Mouse (Mus musculus) left cerebral cortex, postnatal 4 days (tissue): ENCODE data around the gene Tap1. TPM values are rescaled to one million over a fixed set of nuclear protein-coding genes. Genes with fewer than 3 reads are reported as not detected.
A peak's percentile ranks its signal among the peaks of the same experiment; 100 is the strongest.
"Not testable (repeated sequence)": the region's sequence is repeated elsewhere in the genome, so short reads cannot be mapped to it uniquely, and the experiment has no call there.

ENCODE experiments used
- DNase-seq: peaks from one replicate; pipeline ENCODE4 v3.0.0-alpha.2; 2022
- intact Hi-C: fragments of 180-260 bp; cut with DNase I; formaldehyde crosslinking; loops from one replicate; pipeline ENCODE4 v1.15.1; 2025
- total RNA-seq, 2 experiments: library from RNA; stranded (reverse); gene quantifications; 2 replicates each; pipeline ENCODE4 v1.2.3; 2021

Gene Tap1
- total RNA-seq = 1 to 10 TPM; 2.2 to 3.6 TPM

- intact Hi-C loops = no loop called here
- DNase-seq = peak; percentile 97
Measured at GRCm38 (mm10) chr17:34187261-34187916, at the start of gene Tap1, which contains the start of gene Psmb9. Tap1 (plus strand) TSS chr17:34187553. Psmb9 (minus strand) TSS chr17:34187764.

DNA sequence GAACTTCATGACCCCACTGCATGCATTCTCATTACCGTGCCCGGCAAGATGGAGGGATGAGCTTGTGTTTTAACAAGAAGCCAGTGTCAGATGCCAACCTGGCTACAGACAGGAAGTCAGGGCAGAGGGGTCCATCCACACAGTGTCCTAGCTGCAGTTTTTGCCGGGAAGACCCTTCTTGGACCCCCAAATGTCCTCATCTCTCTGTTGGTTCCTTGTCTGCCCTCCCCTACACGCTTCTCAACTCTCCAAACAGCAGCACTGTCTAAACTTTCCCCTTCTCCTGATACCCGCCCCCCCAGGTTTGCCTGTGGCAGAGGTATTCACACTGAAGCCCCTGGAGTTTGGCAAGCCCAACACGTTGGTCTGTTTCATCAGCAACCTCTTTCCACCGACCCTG, 49.8 kb upstream of the Tap1 start:
- intact Hi-C loops = no loop called here
- no peak for DNase-seq

GRCm38 (mm10) chr17:34138655-34139054, 48.7 kb upstream of the Tap1 start:
- DNase-seq = no peak
- intact Hi-C loops = no loop called here

DNA sequence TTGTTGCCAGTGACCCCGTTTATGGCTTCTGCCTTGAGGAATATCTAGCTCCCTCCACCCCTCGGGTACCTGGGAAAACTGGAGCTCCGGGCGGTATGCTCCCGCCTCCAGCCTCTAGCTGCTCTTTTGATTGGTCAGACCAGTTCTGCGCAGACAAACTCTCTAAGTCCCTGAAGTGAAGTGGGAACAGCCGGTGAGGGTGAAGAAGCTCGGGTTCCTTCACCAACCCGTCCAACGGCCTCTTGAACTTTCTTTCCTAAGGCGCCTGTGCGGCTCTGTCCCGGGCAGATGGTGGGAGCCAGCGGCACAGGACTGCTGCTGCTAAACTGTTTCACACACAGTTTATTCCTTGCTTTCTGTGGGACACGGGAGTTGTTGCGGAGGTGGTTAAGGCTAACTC, 47.9 kb upstream of the Tap1 start:
- intact Hi-C loops = no loop called here
- DNase-seq = no peak

- DNase-seq = no peak
- intact Hi-C loops = no loop called here
Measured at GRCm38 (mm10) chr17:34140240-34140639, 47.1 kb upstream of the Tap1 start.

GRCm38 (mm10) chr17:34141448-34141847, 45.9 kb upstream of the Tap1 start:
- DNase-seq = no peak

DNA sequence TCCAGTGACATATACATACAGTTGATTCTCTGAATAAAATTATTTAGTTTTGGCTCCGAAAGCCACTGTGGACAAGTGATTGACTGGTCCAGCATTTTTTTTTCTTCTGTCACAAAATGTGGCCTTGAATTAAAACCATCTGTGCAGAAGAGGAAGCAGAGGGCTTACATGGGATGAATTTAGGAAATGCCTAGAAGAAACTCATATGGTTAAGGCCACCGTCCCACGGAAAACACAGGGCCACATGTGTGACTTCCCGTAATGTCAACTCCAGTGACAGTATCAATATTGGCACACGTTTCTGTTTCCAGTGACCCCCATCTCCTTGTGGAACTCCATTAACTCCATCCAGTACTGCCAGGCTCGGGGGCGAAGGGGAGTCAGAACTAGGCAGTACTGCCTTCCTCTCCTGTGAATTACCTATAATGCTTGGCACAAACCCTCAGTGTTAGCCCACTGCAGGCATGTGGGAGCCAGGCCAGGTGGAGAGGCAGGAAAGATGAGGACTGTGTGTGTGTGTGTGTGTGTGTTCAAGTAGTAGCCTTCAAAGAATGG, 44.8 kb upstream of the Tap1 start:
- intact Hi-C loops = no loop called here
- DNase-seq = no peak

More at GRCm38 (mm10) chr17:34141448-34141847, 45.9 kb upstream of the Tap1 start:
- intact Hi-C loops = no loop called here

DNA sequence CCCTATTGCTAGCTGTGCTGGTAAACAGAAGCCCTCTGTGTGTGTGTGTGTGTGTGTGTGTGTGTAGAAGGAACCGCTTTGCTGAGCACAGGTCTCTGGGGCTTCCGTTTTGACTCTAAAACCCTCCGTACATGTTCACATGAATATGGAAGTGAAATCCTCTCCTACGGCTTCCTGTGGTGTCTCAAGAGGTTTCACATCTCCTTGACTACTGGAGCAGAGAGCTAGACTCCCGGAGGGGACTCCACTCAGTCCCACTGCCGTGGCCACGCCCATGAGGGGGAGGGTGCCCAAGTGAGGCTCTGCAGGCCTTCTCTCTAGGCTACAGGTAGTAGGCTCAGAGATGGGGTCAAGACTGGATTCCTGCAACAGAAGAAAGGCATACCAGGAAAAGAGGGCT, 44.3 kb upstream of the Tap1 start, which contains the start of gene H2-DMb2:
TSS of gene H2-DMb2 (plus strand) at position 275 of the 400 bp plus-strand sequence.
- no peak for DNase-seq
- intact Hi-C loops = no loop called here

GRCm38 (mm10) chr17:34143461-34143860, 43.9 kb upstream of the Tap1 start:
- no peak for DNase-seq
- intact Hi-C loops = no loop called here

- intact Hi-C loops, DNase-seq: not testable (repeated sequence)
Measured at GRCm38 (mm10) chr17:34144221-34144620, 43.1 kb upstream of the Tap1 start.

DNA sequence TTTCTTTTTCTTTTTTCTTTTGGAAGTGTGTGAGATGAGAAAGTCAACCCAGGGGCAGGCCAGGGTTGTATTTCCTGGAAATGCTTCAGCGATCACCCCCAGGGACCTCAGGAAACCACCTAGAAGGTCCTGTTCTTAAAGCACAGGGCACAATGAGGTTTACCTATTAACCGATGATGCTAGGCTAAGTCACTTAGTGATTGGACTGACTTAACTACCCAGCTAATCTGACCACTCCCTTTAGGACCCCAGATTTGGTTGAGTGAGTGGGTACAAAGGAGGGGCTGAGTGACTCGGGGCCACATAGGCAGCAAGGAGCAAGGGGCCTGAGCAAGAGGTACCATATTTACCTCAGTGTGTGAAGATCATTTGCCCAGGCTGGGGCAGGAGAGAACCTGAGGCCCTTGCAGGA, 42.4 kb upstream of the Tap1 start:
- DNase-seq = no peak
- intact Hi-C loops = no loop called here

DNA sequence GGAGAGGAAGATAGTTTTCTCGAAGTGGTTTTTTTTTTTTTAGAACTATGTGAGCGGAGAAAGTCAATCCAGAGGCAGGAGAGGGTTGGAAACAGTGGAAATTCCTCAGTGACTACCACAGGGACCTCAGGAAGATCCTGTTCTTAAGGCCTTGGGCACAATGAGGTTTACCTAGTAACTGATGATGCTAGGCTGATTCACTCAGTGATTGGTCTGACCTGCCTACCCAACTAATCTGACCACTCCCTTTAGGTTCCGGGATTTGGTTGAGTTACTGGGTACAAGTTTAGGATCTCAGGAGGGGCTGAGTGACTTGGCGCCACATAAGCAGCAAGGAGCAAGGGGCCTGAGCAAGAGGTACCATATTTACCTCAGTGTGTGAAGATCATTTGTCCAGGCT, 34.4 kb upstream of the Tap1 start, which contains the start of gene H2-DMb1:
TSS of gene H2-DMb1 (plus strand) at position 150 of the 400 bp plus-strand sequence.
- no peak for DNase-seq
- intact Hi-C loops = no loop called here

GRCm38 (mm10) chr17:34155534-34155933, 31.8 kb upstream of the Tap1 start:
- intact Hi-C loops = no loop called here
- no peak for DNase-seq

DNA sequence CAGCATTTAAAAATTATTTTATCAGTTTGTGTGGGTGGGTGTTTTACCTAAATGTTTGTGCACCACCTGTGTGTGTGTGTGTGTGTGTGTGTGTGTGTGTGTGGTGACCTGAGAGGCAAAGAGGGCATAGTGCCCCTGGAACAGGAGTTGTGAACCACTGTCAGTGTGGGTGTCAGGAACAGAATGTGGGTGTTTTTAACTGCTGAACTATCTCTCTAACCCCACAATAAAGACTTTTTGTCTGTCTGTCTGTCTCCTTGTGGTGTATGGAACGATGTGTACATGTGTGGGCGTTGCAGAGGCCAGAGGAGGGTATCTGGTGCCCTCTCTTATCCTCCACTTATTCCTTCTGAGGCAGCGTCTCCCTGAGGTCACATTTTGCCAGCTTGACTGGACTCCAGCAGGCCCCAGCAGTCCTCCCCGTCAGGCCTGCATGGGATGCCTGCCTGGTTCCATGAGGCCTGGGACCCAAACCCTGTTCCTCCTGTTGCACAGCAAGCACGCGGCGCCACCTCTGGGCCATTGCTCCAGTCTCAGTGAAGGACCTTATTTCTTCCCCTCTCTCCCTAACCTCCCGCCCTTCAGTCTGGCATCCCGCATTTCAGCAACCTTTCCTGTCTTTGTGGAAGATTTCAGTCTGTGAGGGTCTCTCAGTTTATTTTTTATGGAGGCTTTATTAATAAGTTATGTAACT, 23.0 kb upstream of the Tap1 start:
- DNase-seq = no peak
- intact Hi-C loops = loop anchor here (10.0 kb wide), 1 partner anchor 60 kb away; no protein-coding TSS in a partner anchor

DNA sequence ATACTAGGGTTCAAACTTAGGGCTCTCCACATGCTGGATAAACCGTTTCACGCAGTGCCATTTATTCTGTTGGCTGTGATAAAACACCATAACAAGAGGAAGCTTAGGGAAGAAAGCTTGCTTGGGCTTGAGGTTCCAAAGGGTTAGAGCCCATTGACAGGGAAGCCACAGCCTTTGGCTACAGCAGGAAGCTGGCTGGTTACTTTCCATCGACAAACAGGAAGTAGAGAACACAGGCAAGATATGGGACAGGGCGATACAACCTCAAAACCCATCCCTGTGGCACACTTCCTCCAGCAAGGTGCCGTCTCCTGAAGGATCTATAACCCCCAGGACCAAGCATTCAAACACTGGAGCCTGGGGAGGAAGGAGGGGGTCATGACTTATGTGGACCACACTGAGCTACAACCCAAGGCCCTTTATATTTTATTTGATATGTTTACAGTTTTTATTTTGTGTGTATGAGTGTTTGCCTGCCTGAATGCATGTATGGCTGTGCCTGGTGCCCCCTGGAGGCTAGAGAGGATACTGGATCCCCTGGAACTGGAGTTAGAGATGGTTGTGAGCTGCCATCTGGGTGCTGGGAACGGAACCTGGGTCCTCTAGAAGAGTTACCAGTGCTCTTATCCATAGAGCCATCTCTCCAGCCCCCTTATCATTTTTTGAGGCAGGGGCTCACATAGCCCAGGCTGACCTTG, 22.2 kb upstream of the Tap1 start:
- DNase-seq = no peak
- intact Hi-C loops = loop anchor here (5.0 to 10.0 kb wide), 2 partner anchors 60 to 88 kb away; no protein-coding TSS in a partner anchor

- peak; percentile 41 for DNase-seq
- intact Hi-C loops = loop anchor here (5.0 to 10.0 kb wide), 2 partner anchors 64 to 92 kb away; no protein-coding TSS in a partner anchor
Measured at GRCm38 (mm10) chr17:34169279-34169678, 18.1 kb upstream of the Tap1 start.

GRCm38 (mm10) chr17:34170487-34170876, 16.9 kb upstream of the Tap1 start:
- no peak for DNase-seq
- intact Hi-C loops = loop anchor here (2.0 to 5.0 kb wide), 3 partner anchors 28 to 177 kb away; partner anchors contain the start of gene H2-Ob

- DNase-seq = peak; percentile 72
- intact Hi-C loops = loop anchor here (2.0 to 5.0 kb wide), 3 partner anchors 28 to 176 kb away; partner anchors contain the start of gene H2-Ob
Measured at GRCm38 (mm10) chr17:34170877-34171498, 16.4 kb upstream of the Tap1 start.

DNA sequence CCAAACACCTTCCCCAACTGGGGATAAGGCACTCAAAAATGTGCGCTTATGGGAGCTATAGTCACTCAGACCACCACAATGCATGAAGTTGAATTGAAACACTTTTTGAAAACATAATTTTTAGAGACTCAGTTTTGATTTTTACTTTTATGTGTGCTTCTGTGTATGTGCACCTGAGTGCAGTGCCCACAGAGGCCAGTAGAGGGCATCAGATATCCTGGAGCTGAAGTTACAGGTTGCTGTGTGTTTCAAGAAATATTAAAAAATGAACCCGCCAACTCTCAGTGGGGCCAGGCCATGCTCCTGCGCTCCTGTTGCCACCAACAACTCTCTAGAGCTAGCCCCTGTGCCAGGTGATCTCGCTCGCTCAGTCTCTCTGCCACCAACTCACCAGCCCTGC, 14.8 kb upstream of the Tap1 start:
- intact Hi-C loops = loop anchor here (5.0 kb wide), 2 partner anchors 65 to 175 kb away; partner anchors contain the start of gene H2-Ob
- DNase-seq = no peak

GRCm38 (mm10) chr17:34174075-34174474, 13.3 kb upstream of the Tap1 start:
- DNase-seq = no peak
- intact Hi-C loops = loop anchor here (5.0 kb wide), 2 partner anchors 63 to 173 kb away; partner anchors contain the start of gene H2-Ob
